Mouse (Mus musculus) forebrain, embryonic 15.5 days (tissue): ENCODE data around the gene Ksr2. TPM values are rescaled to one million over a fixed set of nuclear protein-coding genes. Genes with fewer than 3 reads are reported as not detected.

Experiments used
- ATAC-seq: fragments of 200-750 bp; cut with Nextera tagmentation; replicated peaks from 2 replicates; pipeline ENCODE4 v1.8.0; 2017; ENCODE audit warnings: mild to moderate bottlenecking, moderate TSS enrichment, moderate library complexity
- H3K27ac ChIP-seq: fragments of 300-500 bp; sonication (generic); replicated peaks from 2 replicates; pipeline ENCODE4 v1.5.1; 2015; ENCODE audit warnings: mild to moderate bottlenecking, inconsistent platforms
- H3K27me3 ChIP-seq: fragments of 300-500 bp; sonication (generic); 2 replicates; pipeline ENCODE4 v1.6.1; 2015; ENCODE audit warnings: inconsistent platforms
- H3K36me3 ChIP-seq: fragments of 300-500 bp; sonication (generic); 2 replicates; pipeline ENCODE4 v1.6.1; 2015; ENCODE audit warnings: mild to moderate bottlenecking, inconsistent platforms
- H3K4me1 ChIP-seq: fragments of 300-500 bp; sonication (generic); 2 replicates; pipeline ENCODE4 v1.6.1; 2015; ENCODE audit warnings: inconsistent platforms
- H3K4me2 ChIP-seq: fragments of 300-500 bp; sonication (generic); replicated peaks from 2 replicates; pipeline ENCODE4 v1.6.1; 2015; ENCODE audit warnings: mild to moderate bottlenecking, inconsistent platforms
- H3K4me3 ChIP-seq: fragments of 300-500 bp; sonication (generic); 2 replicates; pipeline ENCODE4 v1.5.1; 2015; ENCODE audit warnings: mild to moderate bottlenecking, inconsistent platforms
- H3K9ac ChIP-seq: fragments of 300-500 bp; sonication (generic); replicated peaks from 2 replicates; pipeline ENCODE4 v1.6.1; 2015; ENCODE audit warnings: mild to moderate bottlenecking, inconsistent platforms
- H3K9me3 ChIP-seq: fragments of 300-500 bp; sonication (generic); 2 replicates; pipeline ENCODE4 v1.6.1; 2016; ENCODE audit warnings: inconsistent platforms
- WGBS: fragments of 180-500 bp; shearing (Covaris S2); methylation state at CpG from one replicate; pipeline ENCODE4 v1.1.7; 2015; ENCODE audit warnings: mixed read lengths; 5-methylcytosine and 5-hydroxymethylcytosine counted together
- polyA plus RNA-seq: library from polyadenylated mRNA; unstranded; fragments of >200 nt; fragmentation: Nextera tagmentation; extraction: Ambion mirVana; gene quantifications from 2 replicates; pipeline ENCODE4 v1.2.1, GENCODE M21; 2015

Ksr2 gene
- polyA plus RNA-seq, 1 experiment from 2014 or later: 5.5 TPM

GRCm38 (mm10) chr5:117457583-117457982 lies 43.8 kb downstream of the Ksr2 start:
- 84% methylated on average over 8 of the region's 8 CpGs for WGBS
- Histone ChIP-seq H3K9ac (no peak overlapping the region), H3K27me3 (no peaks in the 10 kb centered on the region), H3K4me3 (no peak overlapping the region), H3K4me1 (no peaks in the 10 kb centered on the region), H3K9me3 (no peaks in the 10 kb centered on the region; the same call in 1 of the 2 replicates), H3K36me3 (no peaks in the 10 kb centered on the region), H3K27ac (no peak overlapping the region), H3K4me2 (no peak overlapping the region)
- no peak for ATAC-seq

- Histone ChIP-seq H3K4me3 (no peak overlapping the region), H3K27ac (no peak overlapping the region), H3K9ac (no peak overlapping the region), H3K4me1 (no peaks in the 10 kb centered on the region), H3K27me3 (no peaks in the 10 kb centered on the region), H3K4me2 (no peak overlapping the region), H3K36me3 (no peaks in the 10 kb centered on the region), H3K9me3 (no peaks in the 10 kb centered on the region; the same call in 1 of the 2 replicates)
- no peak for ATAC-seq
- 88% methylated on average over 9 of the region's 9 CpGs for WGBS
Observed at GRCm38 (mm10) chr5:117458899-117459298, 45.1 kb downstream of the Ksr2 start.

GRCm38 (mm10) chr5:117460261-117460660 lies 46.5 kb downstream of the Ksr2 start:
- Histone ChIP-seq H3K36me3 (no peaks in the 10 kb centered on the region), H3K4me2 (no peak overlapping the region), H3K9ac (no peak overlapping the region)

GRCm38 (mm10) chr5:117467052-117467451 lies 53.3 kb downstream of the Ksr2 start:
- H3K4me3 ChIP-seq: no peak overlapping the region
- no peak overlapping the region for H3K9ac ChIP-seq
- H3K4me1 ChIP-seq: no peaks in the 10 kb centered on the region
- no peaks in the 10 kb centered on the region for H3K36me3 ChIP-seq
- H3K27ac ChIP-seq: no peak overlapping the region
- no peaks in the 10 kb centered on the region for H3K27me3 ChIP-seq
- no peaks in the 10 kb centered on the region for H3K9me3 ChIP-seq
- 87% methylated on average over 11 of the region's 12 CpGs for WGBS
- no peak overlapping the region for H3K4me2 ChIP-seq
- ATAC-seq: no peak

More at GRCm38 (mm10) chr5:117460261-117460660, 46.5 kb downstream of the Ksr2 start:
- Histone ChIP-seq H3K4me3 (no peak overlapping the region), H3K9me3 (no peaks in the 10 kb centered on the region; the same call in 1 of the 2 replicates), H3K4me1 (no peaks in the 10 kb centered on the region), H3K27me3 (no peaks in the 10 kb centered on the region), H3K27ac (no peak overlapping the region)
- ATAC-seq: no peak
- WGBS: 94% methylated on average over 14 of the region's 14 CpGs

- Histone ChIP-seq H3K27ac (no peak overlapping the region), H3K9me3 (no peaks in the 10 kb centered on the region)
Observed at GRCm38 (mm10) chr5:117468961-117469360, 55.2 kb downstream of the Ksr2 start.

GRCm38 (mm10) chr5:117469572-117469971 lies 55.8 kb downstream of the Ksr2 start:
- Histone ChIP-seq H3K4me2 (no peak overlapping the region), H3K4me1 (no peaks in the 10 kb centered on the region), H3K4me3 (no peak overlapping the region), H3K27me3 (no peaks in the 10 kb centered on the region), H3K9ac (no peak overlapping the region), H3K27ac (no peak overlapping the region), H3K36me3 (no peaks in the 10 kb centered on the region), H3K9me3 (no peaks in the 10 kb centered on the region)
- no peak for ATAC-seq
- WGBS: 92% methylated on average over 8 of the region's 8 CpGs

More at GRCm38 (mm10) chr5:117468961-117469360, 55.2 kb downstream of the Ksr2 start:
- no peak overlapping the region for H3K4me3 ChIP-seq
- H3K36me3 ChIP-seq: no peaks in the 10 kb centered on the region
- no peaks in the 10 kb centered on the region for H3K27me3 ChIP-seq
- no peak overlapping the region for H3K4me2 ChIP-seq
- no peak for ATAC-seq
- H3K9ac ChIP-seq: no peak overlapping the region
- WGBS: 85% methylated on average over 4 of the region's 4 CpGs
- H3K4me1 ChIP-seq: no peaks in the 10 kb centered on the region

GRCm38 (mm10) chr5:117481162-117481561 lies 67.4 kb downstream of the Ksr2 start:
- WGBS: 79% methylated on average over 3 of the region's 3 CpGs
- Histone ChIP-seq H3K4me1 (no peaks in the 10 kb centered on the region), H3K4me2 (no peak overlapping the region), H3K36me3 (no peaks in the 10 kb centered on the region), H3K4me3 (no peak overlapping the region), H3K9me3 (no peaks in the 10 kb centered on the region), H3K9ac (no peak overlapping the region), H3K27ac (no peak overlapping the region), H3K27me3 (no peaks in the 10 kb centered on the region)
- no peak for ATAC-seq

- Histone ChIP-seq H3K9ac (no peak overlapping the region), H3K27ac (no peak overlapping the region), H3K4me1 (no peaks in the 10 kb centered on the region), H3K27me3 (no peaks in the 10 kb centered on the region), H3K9me3 (no peaks in the 10 kb centered on the region), H3K4me2 (no peak overlapping the region), H3K4me3 (no peak overlapping the region), H3K36me3 (no peaks in the 10 kb centered on the region)
- ATAC-seq: no peak
- 64% methylated on average over 12 of the region's 12 CpGs for WGBS
Observed at GRCm38 (mm10) chr5:117481586-117481985, 67.8 kb downstream of the Ksr2 start.

GRCm38 (mm10) chr5:117482013-117482412 lies 68.2 kb downstream of the Ksr2 start:
- Histone ChIP-seq H3K4me1 (no peaks in the 10 kb centered on the region), H3K9ac (no peak overlapping the region), H3K9me3 (no peaks in the 10 kb centered on the region), H3K27ac (no peak overlapping the region), H3K36me3 (no peaks in the 10 kb centered on the region), H3K4me2 (no peak overlapping the region), H3K27me3 (no peaks in the 10 kb centered on the region), H3K4me3 (no peak overlapping the region)
- WGBS: 84% methylated on average over 11 of the region's 11 CpGs
- no peak for ATAC-seq

GRCm38 (mm10) chr5:117485411-117485810 lies 71.6 kb downstream of the Ksr2 start:
- ATAC-seq: no peak
- no peak overlapping the region for H3K4me3 ChIP-seq
- H3K9me3 ChIP-seq: no peaks in the 10 kb centered on the region
- H3K36me3 ChIP-seq: no peaks in the 10 kb centered on the region
- H3K27me3 ChIP-seq: no peaks in the 10 kb centered on the region
- no peak overlapping the region for H3K4me2 ChIP-seq
- H3K4me1 ChIP-seq: no peaks in the 10 kb centered on the region
- WGBS: 80% methylated on average over 6 of the region's 6 CpGs
- H3K27ac ChIP-seq: no peak overlapping the region
- no peak overlapping the region for H3K9ac ChIP-seq

- no peak overlapping the region for H3K4me2 ChIP-seq
- no peak overlapping the region for H3K27ac ChIP-seq
- no peak for ATAC-seq
- H3K36me3 ChIP-seq: no peaks in the 10 kb centered on the region
- 65% methylated on average over 7 of the region's 7 CpGs for WGBS
- no peaks in the 10 kb centered on the region for H3K4me1 ChIP-seq
- no peaks in the 10 kb centered on the region for H3K9me3 ChIP-seq
- H3K27me3 ChIP-seq: no peaks in the 10 kb centered on the region
- H3K4me3 ChIP-seq: no peak overlapping the region
- H3K9ac ChIP-seq: no peak overlapping the region
Observed at GRCm38 (mm10) chr5:117486092-117486491, 72.3 kb downstream of the Ksr2 start.

- Histone ChIP-seq H3K36me3 (no peaks in the 10 kb centered on the region), H3K4me3 (no peak overlapping the region), H3K27me3 (no peaks in the 10 kb centered on the region), H3K9ac (no peak overlapping the region), H3K27ac (no peak overlapping the region), H3K4me2 (no peak overlapping the region), H3K4me1 (peaks cover 5% of the 10 kb centered on the region), H3K9me3 (no peaks in the 10 kb centered on the region)
- ATAC-seq: no peak
- WGBS: 90% methylated on average over 6 of the region's 6 CpGs
Observed at GRCm38 (mm10) chr5:117488155-117488554, 74.4 kb downstream of the Ksr2 start.

GRCm38 (mm10) chr5:117488670-117489325 lies 75.0 kb downstream of the Ksr2 start:
- ATAC-seq: no peak
- H3K36me3 ChIP-seq: no peaks in the 10 kb centered on the region
- H3K4me2 ChIP-seq: no peak overlapping the region
- H3K4me1 ChIP-seq: peaks cover 11% of the 10 kb centered on the region
- no peaks in the 10 kb centered on the region for H3K9me3 ChIP-seq
- no peak overlapping the region for H3K4me3 ChIP-seq
- no peak overlapping the region for H3K9ac ChIP-seq
- 93% methylated on average over 16 of the region's 16 CpGs for WGBS
- H3K27me3 ChIP-seq: no peaks in the 10 kb centered on the region
- H3K27ac ChIP-seq: no peak overlapping the region
